Mouse (Mus musculus): Measurements from ENCODE around the gene Spata31d1a.

GRCm38 (mm10) chr13:59679306-59679705 lies 30.8 kb downstream of the Spata31d1a start:
- TF ChIP-seq CTCF (IDR thresholded peaks at IDR 0.05; ENCODE audit: low read depth, low read length) = no peak
- no peak for TF ChIP-seq GATA1 (IDR thresholded peaks at IDR 0.05; ENCODE audit: borderline replicate concordance, low read length)
- TF ChIP-seq POLR2AphosphoS5 (IDR thresholded peaks at IDR 0.05; ENCODE audit: insufficient replicate concordance, low read depth, low read length) = no peak
- TF ChIP-seq TAL1 (conservative IDR thresholded peaks at IDR 0.05; ENCODE audit: low read depth, low read length) = no peak

All from G1E (cell line).